Mouse (Mus musculus): ENCODE data around the gene Ptdss2. TPM values are rescaled to one million over a fixed set of nuclear protein-coding genes. Genes with fewer than 3 reads are reported as not detected.
A peak's percentile ranks its signal among the peaks of the same experiment; 100 is the strongest.

The Ptdss2 gene
- polyA plus RNA-seq (2016; fragmentation: Nextera tagmentation; extraction: Ambion mirVana): 85.6 and 95.2 TPM in 2 replicates

DNA sequence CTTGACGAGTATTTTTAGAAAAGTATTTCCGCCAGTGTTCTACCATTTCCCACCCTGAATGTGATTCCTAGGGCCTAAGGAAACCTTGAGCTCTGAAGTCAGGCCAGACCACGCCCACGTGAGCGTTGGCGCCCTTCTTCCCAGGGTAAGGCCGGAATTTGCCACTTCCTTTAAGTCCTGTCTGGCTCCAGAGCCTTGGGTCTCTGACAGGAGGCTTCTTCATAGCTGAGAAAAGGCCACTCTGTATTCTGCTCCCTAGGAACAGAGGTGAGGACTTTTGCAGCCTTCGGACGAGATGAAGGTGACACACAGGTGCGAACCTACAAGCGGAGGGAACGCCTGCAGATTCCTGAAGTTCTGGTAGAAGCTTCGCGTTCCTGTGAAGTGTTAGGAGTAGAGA, at the start of gene Ptdss2:
Gene Ptdss2, plus strand, starts transcription at position 138 of the 400 bp plus-strand sequence.
- 46% methylated on average over 14 of the region's 14 CpGs for WGBS
- peak within 1 kb of the TSS; percentile 92 for H3K27ac ChIP-seq
- peaks cover 14% of the 10 kb centered on the region for H3K27me3 ChIP-seq (ENCODE audit: low read depth, poor library complexity, severe bottlenecking)
- DNase-seq (ENCODE audit: low spot score): peak; percentile 36
- H3K4me1 ChIP-seq: peaks cover 20% of the 10 kb centered on the region
- no peaks in the 10 kb centered on the region for H3K36me3 ChIP-seq
- H3K4me3 ChIP-seq: peak within 1 kb of the TSS; percentile 61
- no peaks in the 10 kb centered on the region for H3K9me3 ChIP-seq (replicated peaks)

DNA sequence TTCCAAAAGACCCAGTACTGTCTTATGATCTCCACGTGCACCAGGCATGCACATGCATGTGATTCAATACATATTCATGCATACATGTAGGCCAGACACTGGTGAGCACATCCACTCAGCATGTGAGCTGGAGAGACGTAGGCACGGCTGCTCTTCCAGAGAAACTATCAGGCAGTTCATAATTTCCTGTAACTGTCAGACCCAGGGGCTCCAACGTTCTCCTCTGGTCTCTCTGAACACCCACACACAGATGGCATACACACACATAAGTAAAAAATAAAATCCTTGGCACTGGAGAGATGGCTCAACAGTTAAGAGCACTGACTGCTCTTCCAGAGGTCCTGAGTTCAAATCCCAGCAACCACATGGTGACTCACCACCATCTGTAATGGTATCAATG, 48.4 kb upstream of the Ptdss2 start:
- H3K4me3 ChIP-seq: no peak overlapping the region
- H3K9me3 ChIP-seq (replicated peaks): no peaks in the 10 kb centered on the region
- no peak for DNase-seq (ENCODE audit: low spot score)
- peaks cover 34% of the 10 kb centered on the region for H3K27me3 ChIP-seq (ENCODE audit: low read depth, poor library complexity, severe bottlenecking)
- 87% methylated on average over 4 of the region's 4 CpGs for WGBS
- H3K36me3 ChIP-seq: peaks cover 1% of the 10 kb centered on the region; the same call in 1 of the 2 replicates
- H3K4me1 ChIP-seq: peaks cover 33% of the 10 kb centered on the region
- H3K27ac ChIP-seq: no peak overlapping the region

DNA sequence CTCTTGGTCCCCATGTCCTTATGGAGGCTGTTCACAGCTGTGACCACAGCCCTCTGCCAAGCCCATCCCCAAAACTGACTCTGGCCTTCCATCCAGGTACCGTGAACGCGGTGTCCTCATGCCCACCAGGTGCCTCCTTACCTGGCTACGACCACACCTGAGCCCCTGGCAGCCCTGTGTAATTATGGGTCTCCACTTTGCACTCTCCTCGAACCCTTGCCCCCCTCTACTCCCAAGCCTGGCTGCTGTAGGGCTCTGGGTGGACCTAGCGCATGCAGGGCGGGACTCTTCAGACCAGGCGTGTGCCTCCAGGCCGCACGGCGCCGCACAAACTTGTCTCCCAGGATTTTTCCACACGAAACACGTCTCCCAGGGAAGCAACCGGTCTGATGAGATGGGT, 44.3 kb upstream of the Ptdss2 start, which contains the start of gene Pkp3:
Gene Pkp3, plus strand, starts transcription at position 378 of the 400 bp plus-strand sequence.
- H3K9me3 ChIP-seq (replicated peaks): no peaks in the 10 kb centered on the region
- 89% methylated on average over 15 of the region's 15 CpGs for WGBS
- H3K27me3 ChIP-seq (ENCODE audit: low read depth, poor library complexity, severe bottlenecking): peaks cover 51% of the 10 kb centered on the region
- peak within 1 kb of the TSS; percentile 36; the same call in 1 of the 2 replicates for H3K27ac ChIP-seq
- no peak for DNase-seq (ENCODE audit: low spot score)
- H3K36me3 ChIP-seq: no peaks in the 10 kb centered on the region
- no peak within 1 kb of the TSS for H3K4me3 ChIP-seq
- peaks cover 22% of the 10 kb centered on the region for H3K4me1 ChIP-seq

DNA sequence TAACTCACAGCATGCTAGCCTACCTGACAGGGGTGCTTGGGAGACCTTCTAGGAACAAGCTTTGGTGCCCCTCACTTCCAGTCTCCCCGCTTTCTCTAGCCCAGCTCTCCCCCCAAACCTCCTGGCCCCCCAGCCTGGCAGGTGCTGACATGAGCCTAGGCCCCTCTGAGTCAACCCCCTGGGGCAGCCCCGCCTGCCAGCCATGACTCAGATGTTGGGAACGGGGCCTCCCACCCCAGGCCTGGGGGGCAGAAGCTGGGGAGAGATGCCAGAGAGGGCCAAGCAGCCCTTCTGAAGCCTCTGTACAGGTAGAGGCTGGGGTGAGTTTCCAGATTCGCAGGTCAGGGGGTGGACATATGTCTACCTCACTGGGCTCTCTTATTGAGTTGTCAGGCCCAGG, 43.3 kb upstream of the Ptdss2 start:
- Histone ChIP-seq H3K4me3 (no peak overlapping the region), H3K36me3 (no peaks in the 10 kb centered on the region), H3K9me3 (replicated peaks) (no peaks in the 10 kb centered on the region), H3K4me1 (peaks cover 22% of the 10 kb centered on the region), H3K27me3 (ENCODE audit: low read depth, poor library complexity, severe bottlenecking) (peaks cover 51% of the 10 kb centered on the region), H3K27ac (0 out of 2 replicates have a peak overlapping the region, but pooled peaks have one; percentile 8)
- no peak for DNase-seq (ENCODE audit: low spot score)
- WGBS: 77% methylated on average over 4 of the region's 4 CpGs

DNA sequence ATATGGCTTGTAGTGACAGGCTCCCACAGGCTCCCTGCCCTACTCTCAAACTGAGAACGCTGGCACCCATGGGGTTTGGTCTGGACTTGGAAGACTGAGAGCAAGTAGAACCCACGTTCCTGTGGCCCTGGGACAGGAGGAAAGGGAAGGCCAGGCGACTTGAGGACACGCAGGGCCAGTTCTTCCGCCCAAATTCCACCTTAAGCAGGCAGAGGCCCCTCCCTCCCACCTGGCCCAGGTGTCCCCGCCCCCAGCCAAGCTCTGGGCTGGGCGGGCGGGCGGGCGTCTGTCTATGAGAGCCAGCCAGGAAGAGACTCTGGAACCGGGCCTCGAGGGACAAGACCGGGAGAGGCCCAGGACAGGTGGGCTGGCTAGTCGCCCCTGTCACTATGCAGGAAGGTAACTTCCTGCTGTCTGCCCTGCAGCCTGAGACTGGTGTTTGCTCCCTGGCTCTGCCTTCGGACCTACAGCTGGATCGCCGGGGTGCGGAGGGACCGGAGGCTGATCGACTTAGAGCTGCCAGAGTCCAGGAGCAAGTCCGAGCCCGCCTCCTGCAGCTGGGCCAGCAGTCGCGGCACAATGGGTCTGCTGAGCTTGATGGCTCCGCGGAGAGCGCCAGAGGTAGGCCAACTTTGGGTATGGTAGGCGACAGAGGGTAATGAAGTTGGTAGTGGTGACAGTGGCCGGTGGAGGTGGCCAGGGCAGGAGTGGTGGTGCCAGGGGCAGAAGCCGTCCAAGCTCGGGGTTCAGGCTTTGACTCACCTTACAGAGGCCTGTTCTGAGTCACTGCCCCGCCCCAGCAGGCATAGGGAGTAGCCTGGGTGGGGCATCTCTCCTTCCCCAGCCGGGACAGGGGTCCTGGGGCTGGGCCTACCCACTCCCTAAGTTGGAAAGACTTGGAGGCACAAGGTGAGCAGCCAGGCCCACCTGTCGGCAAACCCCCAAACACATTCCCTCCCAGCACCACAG, 42.4 kb upstream of the Ptdss2 start:
- Histone ChIP-seq H3K36me3 (no peaks in the 10 kb centered on the region), H3K27ac (peak overlapping the region; percentile 61; the same call in 1 of the 2 replicates), H3K4me1 (peaks cover 22% of the 10 kb centered on the region), H3K27me3 (ENCODE audit: low read depth, poor library complexity, severe bottlenecking) (peaks cover 51% of the 10 kb centered on the region), H3K4me3 (peak overlapping the region; percentile 24; the same call in 1 of the 2 replicates), H3K9me3 (replicated peaks) (no peaks in the 10 kb centered on the region)
- 15% methylated on average over 34 of the region's 34 CpGs for WGBS
- DNase-seq (ENCODE audit: low spot score): peak; percentile 49

DNA sequence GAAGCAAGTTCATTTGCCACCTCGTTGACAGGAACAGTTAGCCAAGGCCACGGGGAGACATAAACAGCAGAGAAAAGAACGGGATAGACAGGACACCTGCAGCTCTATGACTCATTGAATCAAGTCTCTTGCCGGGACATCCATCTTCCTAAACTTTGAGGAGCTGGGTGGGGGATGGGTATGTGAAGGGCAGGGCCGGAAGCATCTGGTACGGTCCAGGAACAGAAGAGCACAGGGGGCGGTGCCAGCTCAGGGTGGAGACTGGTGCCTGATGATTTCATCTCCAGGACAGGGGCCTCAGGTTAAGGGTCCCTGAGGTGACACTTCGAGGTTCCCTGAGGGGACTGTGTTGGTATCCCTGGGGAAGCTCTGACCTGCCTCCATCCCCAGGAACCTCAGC, 34.3 kb upstream of the Ptdss2 start:
- Histone ChIP-seq H3K27ac (no peak overlapping the region; the same call in 1 of the 2 replicates), H3K4me3 (peak overlapping the region; percentile 29), H3K9me3 (replicated peaks) (no peaks in the 10 kb centered on the region), H3K4me1 (peaks cover 25% of the 10 kb centered on the region), H3K27me3 (ENCODE audit: low read depth, poor library complexity, severe bottlenecking) (peaks cover 64% of the 10 kb centered on the region), H3K36me3 (no peaks in the 10 kb centered on the region)
- WGBS: 27% methylated on average over 8 of the region's 8 CpGs
- DNase-seq (ENCODE audit: low spot score): no peak

DNA sequence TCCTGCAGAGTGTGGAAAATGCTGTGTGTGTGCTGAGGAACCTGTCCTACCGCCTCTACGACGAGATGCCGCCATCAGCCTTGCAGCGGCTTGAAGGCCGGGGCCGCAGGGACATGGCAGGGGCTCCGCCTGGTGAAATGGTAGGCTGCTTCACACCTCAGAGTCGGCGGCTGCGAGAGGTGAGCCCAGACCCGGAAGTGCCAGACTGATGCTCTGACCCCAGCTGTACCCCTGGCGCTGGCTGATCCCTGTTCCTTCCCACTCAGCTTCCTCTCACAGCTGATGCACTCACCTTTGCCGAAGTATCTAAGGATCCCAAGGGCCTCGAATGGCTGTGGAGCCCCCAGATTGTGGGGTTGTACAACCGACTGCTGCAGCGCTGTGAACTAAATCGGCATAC, 33.7 kb upstream of the Ptdss2 start:
- WGBS: 12% methylated on average over 18 of the region's 18 CpGs

DNA sequence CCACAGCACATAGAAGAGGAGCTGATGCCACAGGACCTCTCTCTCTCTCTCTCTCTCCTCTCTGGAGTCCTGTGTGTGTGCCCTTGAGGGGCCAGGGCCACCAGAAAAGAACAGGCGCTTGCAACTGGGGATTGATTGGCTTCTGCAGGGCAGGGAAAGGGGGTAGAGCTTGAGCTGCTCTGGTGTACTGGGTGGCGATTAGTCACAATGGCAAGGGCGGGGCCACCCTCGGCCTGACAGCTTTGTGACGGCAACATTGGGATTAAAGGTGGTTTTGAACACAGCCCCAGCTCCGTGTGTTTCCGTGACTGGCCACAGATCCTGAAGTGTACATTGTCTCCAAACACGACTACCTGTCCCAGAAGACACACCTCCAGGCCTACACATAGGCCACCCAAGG, 32.0 kb upstream of the Ptdss2 start:
- Histone ChIP-seq H3K4me1 (peaks cover 34% of the 10 kb centered on the region), H3K9me3 (replicated peaks) (no peaks in the 10 kb centered on the region), H3K36me3 (no peaks in the 10 kb centered on the region), H3K27me3 (ENCODE audit: low read depth, poor library complexity, severe bottlenecking) (peaks cover 76% of the 10 kb centered on the region), H3K27ac (no peak overlapping the region), H3K4me3 (no peak overlapping the region)
- WGBS: 63% methylated on average over 8 of the region's 8 CpGs
- no peak for DNase-seq (ENCODE audit: low spot score)

More for the DNA sequence above, 33.7 kb upstream of the Ptdss2 start:
- Histone ChIP-seq H3K4me1 (peaks cover 26% of the 10 kb centered on the region), H3K27me3 (ENCODE audit: low read depth, poor library complexity, severe bottlenecking) (peaks cover 70% of the 10 kb centered on the region), H3K36me3 (no peaks in the 10 kb centered on the region), H3K4me3 (peak overlapping the region; percentile 29), H3K27ac (no peak overlapping the region; the same call in 1 of the 2 replicates), H3K9me3 (replicated peaks) (no peaks in the 10 kb centered on the region)
- peak; percentile 48 for DNase-seq (ENCODE audit: low spot score)

DNA sequence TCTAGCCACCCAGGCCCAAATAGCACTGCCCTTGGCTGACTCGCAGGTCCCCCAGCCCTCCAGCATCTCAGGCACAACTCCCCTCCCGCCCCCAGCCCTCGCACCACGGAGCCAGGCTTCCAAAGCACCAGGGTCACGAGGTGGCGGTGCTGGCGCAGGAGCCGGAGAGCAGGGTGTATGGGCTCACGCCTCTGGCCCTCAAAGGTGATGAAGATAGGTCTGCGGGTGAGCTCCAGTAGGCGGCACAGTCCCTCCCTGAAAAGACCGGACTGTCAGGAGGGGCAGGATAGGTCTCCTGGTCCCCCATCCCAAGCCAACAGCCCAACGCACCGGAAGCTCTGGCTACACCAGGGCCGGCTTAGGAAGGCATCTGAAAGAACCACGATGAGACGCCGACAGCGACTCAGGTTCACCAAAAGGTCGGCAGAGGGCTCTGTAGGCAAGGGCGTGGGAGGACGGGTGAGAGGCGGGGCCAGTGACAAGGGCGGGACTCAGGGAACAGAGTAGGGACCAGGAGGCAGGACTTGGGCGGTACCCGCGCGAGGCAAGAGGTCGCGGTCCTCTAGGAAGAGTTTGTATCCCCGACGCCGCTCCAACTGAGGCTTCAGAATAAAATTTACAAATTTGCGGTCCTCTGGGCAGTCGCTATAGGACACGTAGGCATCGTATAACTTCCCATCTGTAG, 30.0 kb upstream of the Ptdss2 start:
- 5% methylated on average over 37 of the region's 37 CpGs for WGBS
- Histone ChIP-seq H3K27ac (peak overlapping the region; percentile 65), H3K36me3 (no peaks in the 10 kb centered on the region), H3K27me3 (ENCODE audit: low read depth, poor library complexity, severe bottlenecking) (peaks cover 86% of the 10 kb centered on the region), H3K4me1 (peaks cover 43% of the 10 kb centered on the region), H3K4me3 (peak overlapping the region; percentile 42), H3K9me3 (replicated peaks) (no peaks in the 10 kb centered on the region)
- peak; percentile 84 for DNase-seq (ENCODE audit: low spot score)

DNA sequence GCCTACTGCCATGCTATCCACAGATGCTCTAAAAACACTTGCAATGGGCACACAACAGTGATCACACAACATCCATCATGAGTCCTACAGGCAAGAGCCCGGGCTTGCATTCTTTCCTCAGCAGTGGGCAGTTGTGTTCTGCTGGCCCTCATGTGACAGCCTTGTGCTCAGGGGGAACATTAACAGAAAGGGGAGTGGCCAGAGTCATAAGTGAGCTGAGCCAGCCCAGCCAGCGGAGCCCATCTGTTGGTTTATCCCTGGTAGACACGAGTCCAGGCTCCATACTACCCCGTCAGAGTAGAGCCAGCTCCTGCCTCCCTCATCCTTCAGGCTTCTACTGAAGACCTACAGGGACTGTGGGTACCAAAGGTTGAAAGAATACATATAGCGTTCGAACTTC, 28.2 kb upstream of the Ptdss2 start:
- peaks cover 30% of the 10 kb centered on the region for H3K4me1 ChIP-seq
- H3K9me3 ChIP-seq (replicated peaks): no peaks in the 10 kb centered on the region
- no peak overlapping the region; the same call in 1 of the 2 replicates for H3K27ac ChIP-seq
- no peak overlapping the region for H3K4me3 ChIP-seq
- 81% methylated on average over 6 of the region's 6 CpGs for WGBS
- H3K36me3 ChIP-seq: no peaks in the 10 kb centered on the region
- peaks cover 86% of the 10 kb centered on the region for H3K27me3 ChIP-seq (ENCODE audit: low read depth, poor library complexity, severe bottlenecking)
- DNase-seq (ENCODE audit: low spot score): no peak

DNA sequence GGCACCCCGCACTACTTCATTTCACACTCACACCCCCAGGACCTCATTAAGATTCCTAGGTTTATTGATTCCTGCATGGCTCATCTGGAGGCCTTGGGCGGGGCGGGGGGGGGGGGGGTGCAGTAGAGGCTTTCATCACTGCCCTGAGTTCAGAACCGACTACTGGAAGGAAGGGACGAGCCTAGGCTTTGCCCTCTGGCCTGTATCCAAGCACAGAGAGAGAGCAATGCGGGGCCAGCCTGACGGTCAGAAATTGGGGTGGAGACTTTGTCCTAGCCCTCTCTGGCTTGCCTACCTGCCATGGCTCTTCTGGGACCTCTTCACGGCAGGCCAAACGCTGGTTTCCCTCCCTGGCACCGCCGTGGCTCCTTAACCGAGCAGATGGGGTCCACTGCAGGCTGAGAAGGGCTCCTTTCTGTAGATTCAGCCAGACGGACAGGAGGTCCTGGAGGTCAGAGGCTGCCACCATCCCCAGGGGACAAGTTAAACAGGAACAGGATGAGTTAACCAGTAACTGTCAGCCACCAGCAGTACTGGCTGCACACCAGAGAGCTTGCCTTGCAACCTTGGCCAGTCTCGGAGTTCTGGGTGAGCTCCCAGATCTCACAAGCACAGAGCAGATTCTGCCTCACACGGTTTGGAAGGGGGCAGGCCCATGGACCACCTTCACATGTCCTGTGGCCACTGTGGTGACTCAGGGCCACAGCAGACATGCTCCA, 27.5 kb upstream of the Ptdss2 start:
- no peak for DNase-seq (ENCODE audit: low spot score)
- H3K9me3 ChIP-seq (replicated peaks): no peaks in the 10 kb centered on the region
- H3K27ac ChIP-seq: peak overlapping the region; percentile 26
- H3K36me3 ChIP-seq: no peaks in the 10 kb centered on the region
- peaks cover 86% of the 10 kb centered on the region for H3K27me3 ChIP-seq (ENCODE audit: low read depth, poor library complexity, severe bottlenecking)
- 69% methylated on average over 15 of the region's 15 CpGs for WGBS
- no peak overlapping the region for H3K4me3 ChIP-seq
- peaks cover 33% of the 10 kb centered on the region for H3K4me1 ChIP-seq

DNA sequence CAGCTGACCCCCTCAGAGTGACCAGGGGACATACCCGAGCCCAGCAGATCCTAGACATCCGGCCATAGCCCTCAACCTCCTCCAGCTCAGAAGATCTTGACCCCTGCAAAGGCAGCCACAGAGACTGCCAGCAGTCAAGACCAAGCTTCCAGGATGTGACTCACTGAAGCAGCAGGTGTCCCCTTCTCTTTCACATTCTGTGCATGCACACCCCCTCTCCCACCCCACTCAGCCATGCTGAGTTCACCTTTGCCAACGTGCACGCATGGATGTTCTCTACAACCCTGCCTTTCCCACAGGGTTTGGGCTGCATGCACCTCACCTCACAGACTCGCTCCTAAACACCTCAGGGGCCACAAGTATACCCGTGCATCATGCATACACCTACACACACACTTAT, 26.2 kb upstream of the Ptdss2 start:
- Histone ChIP-seq H3K27ac (no peak overlapping the region), H3K4me1 (peaks cover 42% of the 10 kb centered on the region), H3K27me3 (ENCODE audit: low read depth, poor library complexity, severe bottlenecking) (peaks cover 86% of the 10 kb centered on the region), H3K4me3 (no peak overlapping the region), H3K36me3 (no peaks in the 10 kb centered on the region), H3K9me3 (replicated peaks) (no peaks in the 10 kb centered on the region)
- no peak for DNase-seq (ENCODE audit: low spot score)
- WGBS: 87% methylated on average over 6 of the region's 6 CpGs
